Mouse (Mus musculus): Measurements from ENCODE around the gene Bex4. TPM values are rescaled to one million over a fixed set of nuclear protein-coding genes. Genes with fewer than 3 reads are reported as not detected.
"Not testable (repeated sequence)": the region's sequence is repeated elsewhere in the genome, so short reads cannot be mapped to it uniquely, and the experiment has no call there.

The Bex4 gene
- 66.8 and 67.0 TPM in 2 replicates for polyA plus RNA-seq (2016; fragmentation: Nextera tagmentation; extraction: Ambion mirVana)

GRCm38 (mm10) chrX:136138827-136139639 is at the start of gene Bex4:
Gene Bex4 (plus strand): TSS chrX:136138996.
- Histone ChIP-seq H3K4me2 (replicated peaks) (peak within 1 kb of the TSS; percentile 55), H3K4me3 (peak within 1 kb of the TSS; percentile 41), H3K9ac (0 out of 2 replicates have a peak within 1 kb of the TSS, but pooled peaks have one; percentile 13)
- H3K9me3 ChIP-seq; H3K36me3 ChIP-seq; H3K27me3 ChIP-seq (replicated peaks); H3K27ac ChIP-seq; H3K4me1 ChIP-seq: not testable (repeated sequence)
- peak; percentile 96 for ATAC-seq (ENCODE audit: low FRiP score, low read depth)
- 37% methylated on average over 11 of the region's 64 CpGs for WGBS

GRCm38 (mm10) chrX:136092497-136093279 is 46.1 kb upstream of the Bex4 start:
- WGBS = 46% methylated on average over 2 of the region's 2 CpGs

GRCm38 (mm10) chrX:136094421-136094820 is 44.4 kb upstream of the Bex4 start:
- no peak overlapping the region for H3K27ac ChIP-seq
- H3K36me3 ChIP-seq = no peaks in the 10 kb centered on the region
- ATAC-seq (ENCODE audit: low FRiP score, low read depth) = no peak
- no peak overlapping the region for H3K4me2 ChIP-seq (replicated peaks)
- H3K4me1 ChIP-seq = no peaks in the 10 kb centered on the region
- H3K4me3 ChIP-seq = no peak overlapping the region
- H3K9me3 ChIP-seq = no peaks in the 10 kb centered on the region
- H3K9ac ChIP-seq = no peak overlapping the region
- 50% methylated on average over 2 of the region's 2 CpGs for WGBS
- H3K27me3 ChIP-seq (replicated peaks) = no peaks in the 10 kb centered on the region

More at GRCm38 (mm10) chrX:136092497-136093279, 46.1 kb upstream of the Bex4 start:
- H3K27ac ChIP-seq = no peak overlapping the region
- ATAC-seq (ENCODE audit: low FRiP score, low read depth) = no peak
- H3K36me3 ChIP-seq = no peaks in the 10 kb centered on the region
- H3K27me3 ChIP-seq (replicated peaks) = no peaks in the 10 kb centered on the region
- no peak overlapping the region for H3K4me3 ChIP-seq
- H3K9ac ChIP-seq = no peak overlapping the region
- no peaks in the 10 kb centered on the region for H3K9me3 ChIP-seq
- no peaks in the 10 kb centered on the region for H3K4me1 ChIP-seq
- no peak overlapping the region for H3K4me2 ChIP-seq (replicated peaks)

- Histone ChIP-seq H3K4me3 (no peak overlapping the region), H3K4me1 (no peaks in the 10 kb centered on the region), H3K36me3 (no peaks in the 10 kb centered on the region), H3K9ac (no peak overlapping the region), H3K4me2 (replicated peaks) (no peak overlapping the region), H3K9me3 (no peaks in the 10 kb centered on the region), H3K27ac (no peak overlapping the region), H3K27me3 (replicated peaks) (no peaks in the 10 kb centered on the region)
- no peak for ATAC-seq (ENCODE audit: low FRiP score, low read depth)
- WGBS = 44% methylated on average over 4 of the region's 4 CpGs
Observed at GRCm38 (mm10) chrX:136104046-136104723, 34.6 kb upstream of the Bex4 start.

- no peak for ATAC-seq (ENCODE audit: low FRiP score, low read depth)
- H3K4me2 ChIP-seq (replicated peaks) = no peak overlapping the region
- no peaks in the 10 kb centered on the region for H3K27me3 ChIP-seq (replicated peaks)
- no peak overlapping the region for H3K4me3 ChIP-seq
- no peaks in the 10 kb centered on the region for H3K36me3 ChIP-seq
- H3K4me1 ChIP-seq = no peaks in the 10 kb centered on the region
- no peak overlapping the region for H3K27ac ChIP-seq
- no peak overlapping the region for H3K9ac ChIP-seq
- 55% methylated on average over 3 of the region's 3 CpGs for WGBS
- H3K9me3 ChIP-seq = no peaks in the 10 kb centered on the region
Observed at GRCm38 (mm10) chrX:136104724-136105088, 34.1 kb upstream of the Bex4 start.

GRCm38 (mm10) chrX:136107942-136108341 is 30.9 kb upstream of the Bex4 start:
- WGBS = 44% methylated on average over 6 of the region's 6 CpGs
- 0 out of 2 replicates have a peak, but pooled peaks have one; percentile 44 for ATAC-seq (ENCODE audit: low FRiP score, low read depth)

GRCm38 (mm10) chrX:136115015-136115414 is 23.8 kb upstream of the Bex4 start:
- Histone ChIP-seq H3K36me3 (no peaks in the 10 kb centered on the region), H3K4me3 (no peak overlapping the region), H3K4me2 (replicated peaks) (peak overlapping the region; percentile 55), H3K27ac (no peak overlapping the region), H3K4me1 (no peaks in the 10 kb centered on the region), H3K27me3 (replicated peaks) (no peaks in the 10 kb centered on the region), H3K9me3 (no peaks in the 10 kb centered on the region), H3K9ac (no peak overlapping the region)
- 38% methylated on average over 4 of the region's 4 CpGs for WGBS
- 0 out of 2 replicates have a peak, but pooled peaks have one; percentile 1 for ATAC-seq (ENCODE audit: low FRiP score, low read depth)

More at GRCm38 (mm10) chrX:136107942-136108341, 30.9 kb upstream of the Bex4 start:
- no peaks in the 10 kb centered on the region for H3K9me3 ChIP-seq
- H3K4me2 ChIP-seq (replicated peaks) = no peak overlapping the region
- no peaks in the 10 kb centered on the region for H3K36me3 ChIP-seq
- no peak overlapping the region for H3K9ac ChIP-seq
- H3K27ac ChIP-seq = no peak overlapping the region
- no peaks in the 10 kb centered on the region for H3K4me1 ChIP-seq
- no peak overlapping the region for H3K4me3 ChIP-seq
- H3K27me3 ChIP-seq (replicated peaks) = no peaks in the 10 kb centered on the region

GRCm38 (mm10) chrX:136115419-136115961 is 23.3 kb upstream of the Bex4 start:
- H3K9me3 ChIP-seq = no peaks in the 10 kb centered on the region
- H3K9ac ChIP-seq = no peak overlapping the region

GRCm38 (mm10) chrX:136127038-136127743 is 11.6 kb upstream of the Bex4 start:
- Histone ChIP-seq H3K9me3 (no peaks in the 10 kb centered on the region), H3K4me2 (replicated peaks) (no peak overlapping the region), H3K4me3 (no peak overlapping the region), H3K9ac (no peak overlapping the region), H3K27me3 (replicated peaks) (no peaks in the 10 kb centered on the region), H3K27ac (no peak overlapping the region), H3K4me1 (no peaks in the 10 kb centered on the region), H3K36me3 (no peaks in the 10 kb centered on the region)
- 66% methylated on average over 8 of the region's 8 CpGs for WGBS
- ATAC-seq (ENCODE audit: low FRiP score, low read depth) = no peak

More at GRCm38 (mm10) chrX:136115419-136115961, 23.3 kb upstream of the Bex4 start:
- Histone ChIP-seq H3K27ac (peak overlapping the region; percentile 37; the same call in 1 of the 2 replicates), H3K27me3 (replicated peaks) (no peaks in the 10 kb centered on the region), H3K4me3 (peak overlapping the region; percentile 37), H3K36me3 (no peaks in the 10 kb centered on the region), H3K4me1 (no peaks in the 10 kb centered on the region), H3K4me2 (replicated peaks) (peak overlapping the region; percentile 55)
- ATAC-seq (ENCODE audit: low FRiP score, low read depth) = peak; percentile 99
- 19% methylated on average over 23 of the region's 23 CpGs for WGBS

- Histone ChIP-seq H3K4me1 (no peaks in the 10 kb centered on the region), H3K4me2 (replicated peaks) (no peak overlapping the region), H3K27ac (no peak overlapping the region), H3K9me3 (no peaks in the 10 kb centered on the region), H3K9ac (no peak overlapping the region), H3K27me3 (replicated peaks) (no peaks in the 10 kb centered on the region), H3K4me3 (no peak overlapping the region), H3K36me3 (no peaks in the 10 kb centered on the region)
- ATAC-seq (ENCODE audit: low FRiP score, low read depth) = no peak
- WGBS = 18% methylated on average over 5 of the region's 5 CpGs
Observed at GRCm38 (mm10) chrX:136127744-136128064, 11.1 kb upstream of the Bex4 start.

GRCm38 (mm10) chrX:136135559-136135958 is 3.2 kb upstream of the Bex4 start:
- ATAC-seq (ENCODE audit: low FRiP score, low read depth) = no peak
- Histone ChIP-seq H3K27ac (no peak overlapping the region), H3K27me3 (replicated peaks) (no peaks in the 10 kb centered on the region), H3K4me2 (replicated peaks) (no peak overlapping the region), H3K4me1 (no peaks in the 10 kb centered on the region), H3K9me3 (no peaks in the 10 kb centered on the region), H3K4me3 (no peak overlapping the region), H3K36me3 (no peaks in the 10 kb centered on the region), H3K9ac (no peak overlapping the region)
- 85% methylated on average over 4 of the region's 4 CpGs for WGBS

Measured in neural tube, embryonic 12.5 days (tissue).